Mouse (Mus musculus) liver, adult 2 months (tissue): ENCODE measurements around the gene Slc38a3. TPM values are rescaled to one million over a fixed set of nuclear protein-coding genes. Genes with fewer than 3 reads are reported as not detected.
A peak's percentile ranks its signal among the peaks of the same experiment; 100 is the strongest.

Experiments
- DNase-seq: peaks from one replicate; pipeline ENCODE4 v3.0.0-alpha.2; 2011; ENCODE audit warnings: low read depth, low spot score; ENCODE audit errors: extremely low read depth
- H3K27ac ChIP-seq: fragments of 200-500 bp; replicated peaks from 2 replicates; pipeline ENCODE4 v1.5.1; 2012; ENCODE audit warnings: low read depth, mild to moderate bottlenecking, control low read depth, inconsistent platforms, low read length; ENCODE audit not compliant: insufficient read depth
- H3K27me3 ChIP-seq: fragments of 200-500 bp; 2 replicates; pipeline ENCODE4 v1.6.1; 2012; ENCODE audit warnings: mild to moderate bottlenecking, moderate library complexity, low read length, inconsistent platforms; ENCODE audit not compliant: control insufficient read depth, insufficient read depth
- H3K36me3 ChIP-seq: fragments of 200-500 bp; 2 replicates; pipeline ENCODE4 v1.6.1; 2012; ENCODE audit warnings: low read length, inconsistent platforms; ENCODE audit not compliant: control insufficient read depth, insufficient read depth
- H3K4me1 ChIP-seq: fragments of 200-500 bp; 2 replicates; pipeline ENCODE4 v1.6.1; 2011; ENCODE audit warnings: low read length; ENCODE audit not compliant: control insufficient read depth, insufficient read depth
- H3K4me3 ChIP-seq: fragments of 200-500 bp; 2 replicates; pipeline ENCODE4 v1.5.1; 2011; ENCODE audit warnings: low read depth, mild to moderate bottlenecking, control low read depth, low read length, moderate library complexity; ENCODE audit not compliant: insufficient read depth
- H3K79me2 ChIP-seq: fragments of 200-500 bp; 2 replicates; pipeline ENCODE4 v1.6.1; 2012; ENCODE audit warnings: inconsistent platforms, mild to moderate bottlenecking, low read length, moderate library complexity; ENCODE audit not compliant: control insufficient read depth, insufficient read depth
- H3K9ac ChIP-seq: fragments of 200-500 bp; 2 replicates; pipeline ENCODE4 v1.6.1; 2012; ENCODE audit warnings: low read depth, mild to moderate bottlenecking, control low read depth, inconsistent platforms, low read length
- CTCF ChIP-seq: fragments of 200-500 bp; IDR thresholded peaks from 2 replicates; pipeline ENCODE4 v1.5.1; 2011; ENCODE audit warnings: low read depth, low read length, control low read depth
- POLR2A ChIP-seq: fragments of 200-500 bp; IDR thresholded peaks from 2 replicates; pipeline ENCODE4 v1.6.1; 2011; ENCODE audit warnings: low read length, control low read depth; ENCODE audit not compliant: insufficient read depth; ENCODE audit errors: extremely low read depth
- WGBS: fragments of 180-500 bp; shearing (Covaris S2); methylation state at CpG from one replicate; pipeline ENCODE4 v1.1.7; 2018; 5-methylcytosine and 5-hydroxymethylcytosine counted together
- polyA plus RNA-seq: library from polyadenylated mRNA; depleted of rRNA; stranded (reverse); fragments of >200 nt; gene quantifications from 2 replicates; pipeline ENCODE4 v1.2.3, GENCODE M21; 2012; rRNA removed
- total RNA-seq: library from RNA; depleted of rRNA; stranded (reverse); fragments of >200 nt; gene quantifications from 2 replicates; pipeline ENCODE4 v1.2.3, GENCODE M21; 2014; rRNA removed

Slc38a3 gene
- total and polyA plus RNA-seq, 2 experiments = 982 to 4,585 TPM

GRCm38 (mm10) chr9:107603251-107603650 is 66.1 kb downstream of the Slc38a3 start:
- no peak for TF ChIP-seq CTCF
- TF ChIP-seq POLR2A = no peak
- Histone ChIP-seq H3K36me3 (no peaks in the 10 kb centered on the region), H3K4me1 (peaks cover 7% of the 10 kb centered on the region; the same call in 1 of the 2 replicates), H3K9ac (no peak overlapping the region), H3K4me3 (no peak overlapping the region), H3K79me2 (no peaks in the 10 kb centered on the region), H3K27ac (no peak overlapping the region), H3K27me3 (no peaks in the 10 kb centered on the region)
- WGBS = 86% methylated on average over 6 of the region's 6 CpGs
- no peak for DNase-seq

- no peak overlapping the region for H3K9ac ChIP-seq
- H3K36me3 ChIP-seq = no peaks in the 10 kb centered on the region
- TF ChIP-seq POLR2A (no peak), CTCF (peak; percentile 99)
- H3K4me3 ChIP-seq = no peak overlapping the region
- no peaks in the 10 kb centered on the region for H3K79me2 ChIP-seq
- no peaks in the 10 kb centered on the region for H3K27me3 ChIP-seq
- 11% methylated on average over 10 of the region's 10 CpGs for WGBS
- peak; percentile 63 for DNase-seq
- no peak overlapping the region for H3K27ac ChIP-seq
- H3K4me1 ChIP-seq = peaks cover 10% of the 10 kb centered on the region; the same call in 1 of the 2 replicates
Observed at GRCm38 (mm10) chr9:107602068-107602648, 67.2 kb downstream of the Slc38a3 start.

GRCm38 (mm10) chr9:107601275-107601674 is 68.1 kb downstream of the Slc38a3 start:
- no peak for DNase-seq
- peaks cover 10% of the 10 kb centered on the region; the same call in 1 of the 2 replicates for H3K4me1 ChIP-seq
- TF ChIP-seq CTCF = no peak
- no peak for TF ChIP-seq POLR2A

GRCm38 (mm10) chr9:107600745-107601144 is 68.6 kb downstream of the Slc38a3 start:
- Histone ChIP-seq H3K79me2 (no peaks in the 10 kb centered on the region), H3K4me3 (no peak overlapping the region), H3K27ac (no peak overlapping the region), H3K27me3 (no peaks in the 10 kb centered on the region), H3K36me3 (no peaks in the 10 kb centered on the region), H3K4me1 (peaks cover 10% of the 10 kb centered on the region; the same call in 1 of the 2 replicates), H3K9ac (no peak overlapping the region)
- 64% methylated on average over 12 of the region's 12 CpGs for WGBS
- TF ChIP-seq POLR2A = no peak
- TF ChIP-seq CTCF = peak; percentile 64
- DNase-seq = peak; percentile 66

More at GRCm38 (mm10) chr9:107601275-107601674, 68.1 kb downstream of the Slc38a3 start:
- no peak overlapping the region for H3K9ac ChIP-seq
- no peak overlapping the region for H3K27ac ChIP-seq
- H3K4me3 ChIP-seq = no peak overlapping the region
- H3K27me3 ChIP-seq = no peaks in the 10 kb centered on the region
- WGBS = 89% methylated on average over 11 of the region's 11 CpGs
- H3K36me3 ChIP-seq = no peaks in the 10 kb centered on the region
- no peaks in the 10 kb centered on the region for H3K79me2 ChIP-seq

Other genes starting within 250 kb of the Slc38a3 start
- 10.9 and 14.0 TPM in 2 replicates for gene Tmem115, start 135.6 kb downstream of the Slc38a3 start, total RNA-seq
- gene Tmem115, start 135.6 kb downstream of the Slc38a3 start, polyA plus RNA-seq = 40.2 and 47.3 TPM in 2 replicates
- 11.0 and 11.9 TPM in 2 replicates for gene Cyb561d2, start 127.3 kb downstream of the Slc38a3 start, total RNA-seq
- 31.0 and 33.7 TPM in 2 replicates for gene Cyb561d2, start 127.3 kb downstream of the Slc38a3 start, polyA plus RNA-seq
- gene Nprl2, start 127.3 kb downstream of the Slc38a3 start, total RNA-seq = 18.5 and 21.7 TPM in 2 replicates
- 24.8 and 26.8 TPM in 2 replicates for gene Nprl2, start 127.3 kb downstream of the Slc38a3 start, polyA plus RNA-seq
- 0.27 and 0.28 TPM in 2 replicates for gene Zmynd10, start 122.2 kb downstream of the Slc38a3 start, total RNA-seq
- gene Zmynd10, start 122.2 kb downstream of the Slc38a3 start, polyA plus RNA-seq = 0.10 and 0.20 TPM in 2 replicates
- gene Rassf1, start 118.0 kb downstream of the Slc38a3 start, total RNA-seq = 6.0 and 6.6 TPM in 2 replicates
- gene Rassf1, start 118.0 kb downstream of the Slc38a3 start, polyA plus RNA-seq = 5.0 and 7.0 TPM in 2 replicates
- 22.6 and 27.4 TPM in 2 replicates for gene Tusc2, start 106.3 kb downstream of the Slc38a3 start, total RNA-seq
- 52.8 and 58.1 TPM in 2 replicates for gene Tusc2, start 106.3 kb downstream of the Slc38a3 start, polyA plus RNA-seq
- gene Hyal2, start 101.6 kb downstream of the Slc38a3 start, total RNA-seq = 38.4 and 49.0 TPM in 2 replicates
- 64.1 and 66.3 TPM in 2 replicates for gene Hyal2, start 101.6 kb downstream of the Slc38a3 start, polyA plus RNA-seq
- gene Hyal1, start 92.6 kb downstream of the Slc38a3 start, total RNA-seq = 33.2 TPM in 2 replicates
- 35.1 and 43.4 TPM in 2 replicates for gene Hyal1, start 92.6 kb downstream of the Slc38a3 start, polyA plus RNA-seq
- 12.3 and 12.8 TPM in 2 replicates for gene Naa80, start 90.6 kb downstream of the Slc38a3 start, total RNA-seq
- 88.5 and 130 TPM in 2 replicates for gene Naa80, start 90.6 kb downstream of the Slc38a3 start, polyA plus RNA-seq
- 0.13 and 0.18 TPM in 2 replicates for gene Hyal3, start 88.7 kb downstream of the Slc38a3 start, total RNA-seq
- 0.29 and 0.54 TPM in 2 replicates for gene Hyal3, start 88.7 kb downstream of the Slc38a3 start, polyA plus RNA-seq
- gene Ifrd2, start 81.9 kb downstream of the Slc38a3 start, total RNA-seq = 21.5 and 32.2 TPM in 2 replicates
- gene Ifrd2, start 81.9 kb downstream of the Slc38a3 start, polyA plus RNA-seq = 54.6 and 56.2 TPM in 2 replicates
- 0.13 and 0.37 TPM in 2 replicates for gene Sema3b, start 60.3 kb downstream of the Slc38a3 start, total RNA-seq
- gene Sema3b, start 60.3 kb downstream of the Slc38a3 start, polyA plus RNA-seq = 0.68 and 0.83 TPM in 2 replicates
- 31.6 and 44.8 TPM in 2 replicates for gene Gnai2, start 34.2 kb downstream of the Slc38a3 start, total RNA-seq
- 117 and 122 TPM in 2 replicates for gene Gnai2, start 34.2 kb downstream of the Slc38a3 start, polyA plus RNA-seq
- 3.2 and 6.3 TPM in 2 replicates for gene Gnat1, start 10.2 kb upstream of the Slc38a3 start, total RNA-seq
- 5.5 and 7.1 TPM in 2 replicates for gene Gnat1, start 10.2 kb upstream of the Slc38a3 start, polyA plus RNA-seq
- gene Sema3f, start 40.9 kb upstream of the Slc38a3 start, total RNA-seq = 3.5 and 4.6 TPM in 2 replicates
- 6.7 and 8.9 TPM in 2 replicates for gene Sema3f, start 40.9 kb upstream of the Slc38a3 start, polyA plus RNA-seq
- 46.2 and 48.3 TPM in 2 replicates for gene Rbm5, start 101.5 kb upstream of the Slc38a3 start, total RNA-seq
- gene Rbm5, start 101.5 kb upstream of the Slc38a3 start, polyA plus RNA-seq = 18.1 and 31.3 TPM in 2 replicates
- 31.8 and 34.4 TPM in 2 replicates for gene Rbm6, start 203.7 kb upstream of the Slc38a3 start, total RNA-seq
- 8.3 and 9.9 TPM in 2 replicates for gene Rbm6, start 203.7 kb upstream of the Slc38a3 start, polyA plus RNA-seq
- 9.2 and 12.4 TPM in 2 replicates for gene Mon1a, start 218.6 kb upstream of the Slc38a3 start, total RNA-seq
- gene Mon1a, start 218.6 kb upstream of the Slc38a3 start, polyA plus RNA-seq = 29.2 and 29.6 TPM in 2 replicates
- gene Mst1r, start 237.3 kb upstream of the Slc38a3 start, total RNA-seq = 0.18 and 0.27 TPM in 2 replicates
- gene Mst1r, start 237.3 kb upstream of the Slc38a3 start, polyA plus RNA-seq = 0.70 and 1.2 TPM in 2 replicates